Mouse (Mus musculus) kidney, embryonic 16.5 days (tissue): ENCODE results near the gene Smc1b. TPM values are rescaled to one million over a fixed set of nuclear protein-coding genes. Genes with fewer than 3 reads are reported as not detected.
A peak's percentile ranks its signal among the peaks of the same experiment; 100 is the strongest.
"Not testable (repeated sequence)": the region's sequence is repeated elsewhere in the genome, so short reads cannot be mapped to it uniquely, and the experiment has no call there.

Experiments used
- ATAC-seq: fragments of 200-750 bp; cut with Nextera tagmentation; 2 replicates; pipeline ENCODE4 v1.8.0; 2017; ENCODE audit warnings: moderate TSS enrichment; ENCODE audit not compliant: low FRiP score, low TSS enrichment
- H3K27ac ChIP-seq: fragments of 300-500 bp; sonication (generic); 2 replicates; pipeline ENCODE4 v1.5.1; 2014; ENCODE audit warnings: low read length
- H3K27me3 ChIP-seq: fragments of 300-500 bp; sonication (generic); 2 replicates; pipeline ENCODE4 v1.6.1; 2014; ENCODE audit warnings: low read length, control low read depth, mixed read lengths; ENCODE audit not compliant: insufficient read depth
- H3K36me3 ChIP-seq: fragments of 300-500 bp; sonication (generic); 2 replicates; pipeline ENCODE4 v1.6.1; 2014; ENCODE audit warnings: low read length, control low read depth, mixed read lengths; ENCODE audit not compliant: insufficient read depth
- H3K4me1 ChIP-seq: fragments of 300-500 bp; sonication (generic); 2 replicates; pipeline ENCODE4 v1.6.1; 2014; ENCODE audit warnings: low read length, control low read depth, mixed read lengths; ENCODE audit not compliant: insufficient read depth
- H3K4me2 ChIP-seq: fragments of 300-500 bp; sonication (generic); replicated peaks from 2 replicates; pipeline ENCODE4 v1.6.1; 2014; ENCODE audit warnings: low read depth, low read length
- H3K4me3 ChIP-seq: fragments of 300-500 bp; sonication (generic); 2 replicates; pipeline ENCODE4 v1.5.1; 2014; ENCODE audit warnings: mild to moderate bottlenecking, low read length
- H3K9ac ChIP-seq: fragments of 300-500 bp; sonication (generic); replicated peaks from 2 replicates; pipeline ENCODE4 v1.6.1; 2014; ENCODE audit warnings: low read length
- H3K9me3 ChIP-seq: fragments of 300-500 bp; sonication (generic); 2 replicates; pipeline ENCODE4 v1.6.1; 2016; ENCODE audit warnings: low read length, control low read depth
- WGBS: fragments of 180-500 bp; shearing (Covaris S2); extraction: QIAGEN DNeasy Blood & Tissue Kit; methylation state at CpG from one replicate; pipeline ENCODE4 v1.1.7; 2014; 5-methylcytosine and 5-hydroxymethylcytosine counted together
- polyA plus RNA-seq: library from polyadenylated mRNA; unstranded; fragments of >200 nt; fragmentation: Nextera tagmentation; extraction: Ambion mirVana; gene quantifications from 2 replicates; pipeline ENCODE4 v1.2.1, GENCODE M21; 2015

Gene Smc1b
- polyA plus RNA-seq, 1 experiment from 2014 or later: 0.21 TPM

GRCm38 (mm10) chr15:85033916-85034315 is 97.8 kb downstream of the Smc1b start:
- peaks cover 14% of the 10 kb centered on the region; the same call in 1 of the 2 replicates for H3K4me1 ChIP-seq
- not testable (repeated sequence) for H3K27me3 ChIP-seq, H3K36me3 ChIP-seq, H3K9me3 ChIP-seq, H3K4me2 ChIP-seq, H3K4me3 ChIP-seq, H3K27ac ChIP-seq, ATAC-seq, H3K9ac ChIP-seq
- 26% methylated on average over 7 of the region's 7 CpGs for WGBS

- Histone ChIP-seq H3K27me3 (no peaks in the 10 kb centered on the region; the same call in 1 of the 2 replicates), H3K4me1 (peaks cover 5% of the 10 kb centered on the region; the same call in 1 of the 2 replicates), H3K9ac (no peak overlapping the region), H3K27ac (no peak overlapping the region), H3K4me3 (no peak overlapping the region), H3K4me2 (no peak overlapping the region), H3K36me3 (no peaks in the 10 kb centered on the region), H3K9me3 (no peaks in the 10 kb centered on the region)
- 74% methylated on average over 3 of the region's 3 CpGs for WGBS
- ATAC-seq: no peak
Observed at GRCm38 (mm10) chr15:85031866-85032265, 99.9 kb downstream of the Smc1b start.

GRCm38 (mm10) chr15:85030643-85031042 is 101.1 kb downstream of the Smc1b start:
- H3K36me3 ChIP-seq, H3K4me2 ChIP-seq, H3K9me3 ChIP-seq, H3K27me3 ChIP-seq, ATAC-seq, H3K4me3 ChIP-seq, H3K4me1 ChIP-seq, H3K27ac ChIP-seq, H3K9ac ChIP-seq: not testable (repeated sequence)
- WGBS: 76% methylated on average over 1 of the region's 1 CpGs

GRCm38 (mm10) chr15:85028648-85029047 is 103.1 kb downstream of the Smc1b start, which contains the start of gene Fam118a:
TSS of gene Fam118a (plus strand) at chr15:85028948.
- not testable (repeated sequence) for H3K27me3 ChIP-seq, ATAC-seq, H3K36me3 ChIP-seq, H3K9ac ChIP-seq, H3K27ac ChIP-seq, H3K4me3 ChIP-seq, H3K4me2 ChIP-seq, H3K4me1 ChIP-seq, H3K9me3 ChIP-seq
- 63% methylated on average over 1 of the region's 1 CpGs for WGBS

GRCm38 (mm10) chr15:85027740-85028139 is 104.0 kb downstream of the Smc1b start:
- Histone ChIP-seq H3K27ac (no peak overlapping the region), H3K27me3 (no peaks in the 10 kb centered on the region), H3K36me3 (no peaks in the 10 kb centered on the region), H3K4me2 (no peak overlapping the region), H3K9me3 (no peaks in the 10 kb centered on the region), H3K4me1 (no peaks in the 10 kb centered on the region), H3K4me3 (no peak overlapping the region), H3K9ac (no peak overlapping the region)
- WGBS: 41% methylated on average over 4 of the region's 4 CpGs
- ATAC-seq: no peak

- Histone ChIP-seq H3K9ac (no peak overlapping the region), H3K4me1 (no peaks in the 10 kb centered on the region), H3K4me3 (no peak overlapping the region), H3K9me3 (no peaks in the 10 kb centered on the region), H3K4me2 (no peak overlapping the region), H3K27me3 (no peaks in the 10 kb centered on the region), H3K36me3 (no peaks in the 10 kb centered on the region), H3K27ac (no peak overlapping the region)
- ATAC-seq: no peak
- WGBS: 80% methylated on average over 4 of the region's 4 CpGs
Observed at GRCm38 (mm10) chr15:85026197-85026596, 105.6 kb downstream of the Smc1b start.

- no peak overlapping the region for H3K9ac ChIP-seq
- H3K4me3 ChIP-seq: no peak overlapping the region
- no peak overlapping the region for H3K27ac ChIP-seq
- no peak overlapping the region for H3K4me2 ChIP-seq
- no peaks in the 10 kb centered on the region for H3K9me3 ChIP-seq
- no peak for ATAC-seq
- H3K4me1 ChIP-seq: no peaks in the 10 kb centered on the region
- H3K27me3 ChIP-seq: peaks cover 2% of the 10 kb centered on the region; the same call in 1 of the 2 replicates
- no peaks in the 10 kb centered on the region for H3K36me3 ChIP-seq
- 71% methylated on average over 4 of the region's 4 CpGs for WGBS
Observed at GRCm38 (mm10) chr15:85022211-85022610, 109.6 kb downstream of the Smc1b start.

GRCm38 (mm10) chr15:85016951-85017664 is 114.7 kb downstream of the Smc1b start, which contains the start of gene Upk3a:
TSS of gene Upk3a (plus strand) at chr15:85017141.
- ATAC-seq: peak; percentile 78; the same call in 1 of the 2 replicates
- Histone ChIP-seq H3K4me2 (0 out of 2 replicates have a peak within 1 kb of the TSS, but pooled peaks have one; percentile 9), H3K4me1 (peaks cover 4% of the 10 kb centered on the region), H3K9ac (no peak within 1 kb of the TSS), H3K9me3 (no peaks in the 10 kb centered on the region), H3K4me3 (no peak within 1 kb of the TSS), H3K27me3 (peaks cover 9% of the 10 kb centered on the region), H3K36me3 (no peaks in the 10 kb centered on the region), H3K27ac (no peak within 1 kb of the TSS)
- WGBS: 6% methylated on average over 21 of the region's 21 CpGs

GRCm38 (mm10) chr15:85015771-85016170 is 116.0 kb downstream of the Smc1b start:
- Histone ChIP-seq H3K9me3 (no peaks in the 10 kb centered on the region), H3K36me3 (no peaks in the 10 kb centered on the region), H3K4me2 (no peak overlapping the region), H3K27me3 (peaks cover 9% of the 10 kb centered on the region), H3K27ac (no peak overlapping the region), H3K4me3 (no peak overlapping the region), H3K4me1 (peaks cover 9% of the 10 kb centered on the region), H3K9ac (no peak overlapping the region)
- ATAC-seq: no peak
- 81% methylated on average over 11 of the region's 11 CpGs for WGBS
